Mouse (Mus musculus) olfactory bulb, adult 2 months (tissue): ENCODE results near the gene Nceh1.

Experiments
- CTCF ChIP-seq: fragments of 200-500 bp; IDR thresholded peaks from 2 replicates; pipeline ENCODE4 v1.5.1; 2012; ENCODE audit warnings: low read depth, mild to moderate bottlenecking, low read length, moderate library complexity; ENCODE audit not compliant: insufficient read depth
- POLR2A ChIP-seq: fragments of 200-500 bp; IDR thresholded peaks from 2 replicates; pipeline ENCODE4 v1.6.1; 2012; ENCODE audit warnings: mild to moderate bottlenecking, low read depth, low read length, moderate library complexity; ENCODE audit not compliant: insufficient read depth

GRCm38 (mm10) chr3:27153701-27154209 is 29.0 kb upstream of the Nceh1 start, which contains the start of gene Ect2:
- TF ChIP-seq POLR2A, result peak; percentile 44; the same call in 1 of the 2 replicates
- TF ChIP-seq CTCF, result no peak
